Mouse (Mus musculus): Measurements from ENCODE around the gene Mical1.

DNA sequence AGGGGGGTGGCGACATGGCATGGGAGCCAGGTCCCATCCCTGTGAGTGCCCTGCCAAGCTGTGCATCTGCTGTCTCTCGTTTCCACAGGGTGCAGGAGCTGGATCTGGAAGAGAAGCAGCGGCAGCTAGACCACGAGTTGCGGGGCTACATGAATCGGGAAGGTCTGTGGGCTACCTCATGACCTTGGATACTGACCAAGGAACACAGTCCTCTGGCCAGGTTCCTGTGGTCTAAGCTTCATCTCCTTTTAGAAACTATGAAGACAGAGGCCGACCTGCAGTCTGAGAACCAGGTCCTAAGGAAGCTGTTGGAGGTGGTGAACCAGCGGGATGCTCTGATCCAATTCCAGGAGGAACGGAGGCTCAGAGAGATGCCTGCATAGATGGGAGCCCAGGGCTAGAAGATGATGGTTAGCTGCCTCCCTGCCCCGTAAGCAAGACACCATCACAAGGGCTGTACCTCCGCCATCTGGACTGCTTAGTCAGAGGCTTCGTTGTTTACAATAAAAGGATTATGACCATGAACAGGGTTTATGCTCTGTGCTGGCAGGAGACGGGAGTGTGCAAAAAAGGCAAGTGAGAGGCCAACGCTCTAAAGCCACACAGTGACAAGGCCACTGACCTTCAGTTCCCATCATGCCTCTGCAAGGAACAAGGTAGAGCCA, 10.5 kb downstream of the Mical1 start:
- TF ChIP-seq CTCF (IDR thresholded peaks at IDR 0.05; ENCODE audit: control insufficient read depth, insufficient read depth, insufficient replicate concordance, low read depth, low read length) (no peak), POLR2A (IDR thresholded peaks at IDR 0.05; ENCODE audit: control insufficient read depth, low read depth, low read length) (no peak)

Data from testis, adult 2 months (tissue).